Mouse (Mus musculus): ENCODE measurements around the gene Prkce. TPM values are rescaled to one million over a fixed set of nuclear protein-coding genes. Genes with fewer than 3 reads are reported as not detected.

The Prkce gene
- total and polyA plus RNA-seq, 3 experiments, result 6.1 to 27.3 (median 26.0) TPM

- DNase-seq, result no peak
- Histone ChIP-seq H3K4me1 (ENCODE audit: control insufficient read depth, insufficient read depth, low read length) (no peaks in the 10 kb centered on the region), H3K27ac (no peak overlapping the region), H3K4me3 (no peak overlapping the region), H3K79me2 (replicated peaks; ENCODE audit: control insufficient read depth, insufficient read depth, low read length) (no peaks in the 10 kb centered on the region), H3K9ac (ENCODE audit: low read depth, low read length) (no peak overlapping the region), H3K36me3 (ENCODE audit: control insufficient read depth, insufficient read depth, low read length) (no peaks in the 10 kb centered on the region; the same call in 1 of the 2 replicates), H3K27me3 (ENCODE audit: control insufficient read depth, insufficient read depth, low read length) (no peaks in the 10 kb centered on the region)
- 81% methylated on average over 6 of the region's 6 CpGs for WGBS
- TF ChIP-seq POLR2A (IDR thresholded peaks at IDR 0.05; ENCODE audit: insufficient read depth, low read depth, low read length), result no peak
- no peak for TF ChIP-seq EP300 (IDR thresholded peaks at IDR 0.05; ENCODE audit: insufficient read depth, low read depth, low read length)
- TF ChIP-seq CTCF (IDR thresholded peaks at IDR 0.05), result no peak
- intact Hi-C loops (cut with DNase I), result no loop called here
Measured at GRCm38 (mm10) chr17:86134461-86134860, 33.1 kb upstream of the Prkce start.

DNA sequence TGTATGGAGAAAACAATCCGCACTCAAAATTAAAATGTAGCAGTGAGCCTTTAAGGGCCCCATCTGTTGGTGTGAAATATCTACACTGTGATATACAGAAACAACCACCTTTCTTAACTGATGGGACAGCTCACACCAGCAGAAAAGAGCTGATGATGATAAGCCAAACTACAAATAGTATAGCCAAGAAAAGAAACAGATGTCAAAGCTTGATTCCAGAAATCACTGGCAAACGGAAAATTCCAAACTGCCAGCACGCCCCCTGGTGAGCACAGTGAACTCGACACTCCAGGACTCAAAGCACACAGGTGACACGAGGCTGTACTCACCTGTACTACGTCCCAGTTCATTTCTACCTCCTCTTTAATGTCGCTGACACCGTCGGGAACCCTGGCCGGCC is 31.8 kb upstream of the Prkce start:
- no peak overlapping the region for H3K4me3 ChIP-seq
- 81% methylated on average over 10 of the region's 10 CpGs for WGBS
- H3K79me2 ChIP-seq (replicated peaks; ENCODE audit: control insufficient read depth, insufficient read depth, low read length), result no peaks in the 10 kb centered on the region
- no peaks in the 10 kb centered on the region for H3K27me3 ChIP-seq (ENCODE audit: control insufficient read depth, insufficient read depth, low read length)
- TF ChIP-seq CTCF (IDR thresholded peaks at IDR 0.05) (peak; percentile 6; the same call in 1 of the 2 replicates), EP300 (IDR thresholded peaks at IDR 0.05; ENCODE audit: insufficient read depth, low read depth, low read length) (no peak)
- no peaks in the 10 kb centered on the region for H3K4me1 ChIP-seq (ENCODE audit: control insufficient read depth, insufficient read depth, low read length)
- no peak for DNase-seq
- no peaks in the 10 kb centered on the region for H3K36me3 ChIP-seq (ENCODE audit: control insufficient read depth, insufficient read depth, low read length)
- no peak overlapping the region for H3K27ac ChIP-seq
- intact Hi-C loops (cut with DNase I), result no loop called here
- H3K9ac ChIP-seq (ENCODE audit: low read depth, low read length), result no peak overlapping the region

DNA sequence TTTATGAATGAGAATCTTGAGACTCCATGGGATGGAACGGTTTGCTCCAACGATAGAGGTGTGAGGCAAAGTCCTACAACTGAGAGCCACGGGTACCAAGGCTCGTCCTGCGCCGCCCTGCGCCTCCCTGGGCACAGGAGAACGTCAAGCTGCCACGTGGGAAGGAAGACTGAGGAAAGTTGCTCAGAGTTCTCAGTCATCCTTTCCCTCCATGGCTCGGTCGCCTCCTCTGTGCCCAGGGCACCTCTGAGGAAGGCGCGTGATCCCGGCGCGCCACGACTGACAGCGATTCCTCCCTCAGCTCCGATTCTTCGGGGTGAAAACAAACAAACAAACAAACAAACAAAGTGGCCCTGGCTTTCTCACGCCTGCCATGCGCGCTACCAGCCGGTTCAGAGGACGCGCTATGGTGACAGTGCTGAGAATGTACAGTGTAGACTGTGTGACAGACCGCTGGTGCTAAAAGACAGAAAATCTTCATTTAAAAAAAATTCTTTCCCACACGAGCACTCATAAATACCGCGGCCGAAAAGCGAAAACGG is 23.0 kb upstream of the Prkce start:
- Histone ChIP-seq H3K9ac (ENCODE audit: low read depth, low read length) (peak overlapping the region; percentile 69), H3K36me3 (ENCODE audit: control insufficient read depth, insufficient read depth, low read length) (peaks cover 3% of the 10 kb centered on the region; the same call in 1 of the 2 replicates), H3K4me1 (ENCODE audit: control insufficient read depth, insufficient read depth, low read length) (peaks cover 1% of the 10 kb centered on the region; the same call in 1 of the 2 replicates), H3K27me3 (ENCODE audit: control insufficient read depth, insufficient read depth, low read length) (no peaks in the 10 kb centered on the region), H3K79me2 (replicated peaks; ENCODE audit: control insufficient read depth, insufficient read depth, low read length) (no peaks in the 10 kb centered on the region), H3K4me3 (peak overlapping the region; percentile 84), H3K27ac (peak overlapping the region; percentile 69)
- TF ChIP-seq CTCF (IDR thresholded peaks at IDR 0.05) (no peak), POLR2A (IDR thresholded peaks at IDR 0.05; ENCODE audit: insufficient read depth, low read depth, low read length) (no peak; the same call in 1 of the 2 replicates), EP300 (IDR thresholded peaks at IDR 0.05; ENCODE audit: insufficient read depth, low read depth, low read length) (no peak)
- DNase-seq, result no peak
- 1% methylated on average over 33 of the region's 33 CpGs for WGBS
- intact Hi-C loops (cut with DNase I), result loop anchor here (10.0 kb wide), 2 partner anchors 1140 to 1920 kb away; partner anchors contain the start of genes Fbxo11 and Ttc7

GRCm38 (mm10) chr17:86145079-86145951 is 22.3 kb upstream of the Prkce start, which contains the start of gene Srbd1:
TSS of gene Srbd1 (minus strand) at chr17:86145175.
- peak; percentile 91 to 95 for DNase-seq
- H3K27ac ChIP-seq, result peak within 1 kb of the TSS; percentile 88
- intact Hi-C loops (cut with DNase I), result loop anchor here (10.0 kb wide), 2 partner anchors 1139 to 1919 kb away; partner anchors contain the start of genes Fbxo11 and Ttc7
- WGBS, result under 1% methylated on average over 39 of the region's 45 CpGs
- no peaks in the 10 kb centered on the region for H3K27me3 ChIP-seq (ENCODE audit: control insufficient read depth, insufficient read depth, low read length)
- H3K4me3 ChIP-seq, result peak within 1 kb of the TSS; percentile 84
- H3K9ac ChIP-seq (ENCODE audit: low read depth, low read length), result peak within 1 kb of the TSS; percentile 69
- H3K79me2 ChIP-seq (replicated peaks; ENCODE audit: control insufficient read depth, insufficient read depth, low read length), result no peaks in the 10 kb centered on the region
- H3K36me3 ChIP-seq (ENCODE audit: control insufficient read depth, insufficient read depth, low read length), result peaks cover 3% of the 10 kb centered on the region; the same call in 1 of the 2 replicates
- peaks cover 1% of the 10 kb centered on the region; the same call in 1 of the 2 replicates for H3K4me1 ChIP-seq (ENCODE audit: control insufficient read depth, insufficient read depth, low read length)
- TF ChIP-seq POLR2A (IDR thresholded peaks at IDR 0.05; ENCODE audit: insufficient read depth, low read depth, low read length), result peak; percentile 60; the same call in 1 of the 2 replicates
- TF ChIP-seq CTCF (IDR thresholded peaks at IDR 0.05), result no peak

DNA sequence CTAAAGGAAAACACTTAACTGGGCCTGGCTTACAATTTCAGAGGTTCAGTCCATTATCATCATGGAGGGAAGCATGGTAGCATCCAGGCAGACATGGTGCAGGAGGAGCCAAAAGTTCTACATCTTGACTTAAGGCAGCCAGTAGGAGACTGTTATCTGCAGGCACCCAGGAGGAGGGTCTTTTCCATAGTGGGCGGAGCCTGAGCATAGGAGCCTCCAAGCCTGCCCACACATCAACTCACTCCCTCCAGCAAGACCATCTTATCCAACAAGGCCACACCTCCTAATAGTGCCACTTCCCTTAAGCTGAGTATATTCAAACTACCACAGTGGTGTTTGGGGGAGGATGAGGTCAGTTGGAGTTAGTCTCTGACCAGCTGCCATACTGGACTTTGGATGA is 17.9 kb upstream of the Prkce start:
- no peaks in the 10 kb centered on the region for H3K79me2 ChIP-seq (replicated peaks; ENCODE audit: control insufficient read depth, insufficient read depth, low read length)
- intact Hi-C loops (cut with DNase I), result loop anchor here (10.0 kb wide), 2 partner anchors 1135 to 1915 kb away; partner anchors contain the start of genes Fbxo11 and Ttc7
- TF ChIP-seq POLR2A (IDR thresholded peaks at IDR 0.05; ENCODE audit: insufficient read depth, low read depth, low read length) (no peak), CTCF (IDR thresholded peaks at IDR 0.05) (no peak), EP300 (IDR thresholded peaks at IDR 0.05; ENCODE audit: insufficient read depth, low read depth, low read length) (no peak)
- H3K4me1 ChIP-seq (ENCODE audit: control insufficient read depth, insufficient read depth, low read length), result no peaks in the 10 kb centered on the region
- peaks cover 3% of the 10 kb centered on the region; the same call in 1 of the 2 replicates for H3K36me3 ChIP-seq (ENCODE audit: control insufficient read depth, insufficient read depth, low read length)
- WGBS, result 100% methylated on average over 1 of the region's 1 CpGs
- no peak overlapping the region for H3K9ac ChIP-seq (ENCODE audit: low read depth, low read length)
- H3K4me3 ChIP-seq, result no peak overlapping the region
- H3K27me3 ChIP-seq (ENCODE audit: control insufficient read depth, insufficient read depth, low read length), result no peaks in the 10 kb centered on the region
- no peak overlapping the region for H3K27ac ChIP-seq
- no peak for DNase-seq
